In the genomic region with DNA sequence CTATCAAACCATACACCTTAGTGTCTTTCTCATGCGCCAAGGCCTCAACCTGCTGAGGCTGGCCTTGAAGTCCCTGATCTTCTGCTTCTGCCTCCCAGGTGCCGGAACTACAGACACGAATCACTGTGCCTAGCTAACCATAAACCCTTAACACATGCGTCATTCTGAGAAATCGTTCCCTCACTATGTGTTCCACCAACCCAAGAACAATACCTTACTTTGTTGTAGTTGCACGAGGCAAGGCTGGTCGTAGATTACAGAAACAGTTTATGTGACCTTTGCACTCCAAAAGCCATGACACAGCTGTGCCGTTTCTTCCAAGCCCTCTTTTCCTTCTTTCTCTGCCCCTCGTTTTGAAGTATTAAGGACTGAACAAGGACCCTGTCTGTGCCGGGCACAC, we compare ENCODE assay signal across 13 mouse cellular contexts. TPM values are rescaled to one million over a fixed set of nuclear protein-coding genes. Genes with fewer than 3 reads are reported as not detected.
DNase-seq lines count a peak whose midpoint lies in the region; ATAC-seq and TF ChIP-seq lines count a peak whose summit lies in the region.
"Had no signal": no experiment of that assay in that cellular context is flagged by ENCODE, and none has a peak within 500 bp of the region (broad histone marks: within the 10 kb centered on the region; RNA-seq: fewer than 3 reads in every experiment).

No protein-coding gene starts in this region.

- no peak for TF ChIP-seq CTCF in hindbrain, postnatal 0 days (IDR thresholded peaks at IDR 0.05; ENCODE audit: low read depth)

- peaks cover 83% of the 10 kb centered on the region for H3K79me2 ChIP-seq in macrophage (ENCODE audit: inconsistent target)

- no peak overlapping the region for H3K9ac ChIP-seq in hindbrain, postnatal 0 days (replicated peaks; ENCODE audit: low read length)
- H3K9ac ChIP-seq in forebrain, embryonic 16.5 days (replicated peaks; ENCODE audit: low read depth, low read length) = no peak overlapping the region
- H3K9ac ChIP-seq: embryonic facial prominence, embryonic 13.5 days; forebrain, postnatal 0 days; lung, embryonic 15.5 days; midbrain, embryonic 15.5 days had no signal

- peak; percentile 13 for DNase-seq in kidney, adult 18-20 months
- DNase-seq in kidney, postnatal 4 days = no peak
- peak; percentile 71 for DNase-seq in A20 (ENCODE audit: low read depth, low spot score)
- peak; percentile 19 for DNase-seq in embryo, embryonic 9.5 days (ENCODE audit: extremely low spot score)
- DNase-seq in hindbrain, postnatal 0 days (ENCODE audit: low spot score) = no peak
- DNase-seq: cerebellum, adult 18-20 months; forebrain, postnatal 0 days had no signal

- H3K4me2 ChIP-seq in hindbrain, postnatal 0 days (ENCODE audit: low read depth, low read length) = no peak overlapping the region
- no peak overlapping the region for H3K4me2 ChIP-seq in forebrain, embryonic 16.5 days (ENCODE audit: low read length)
- H3K4me2 ChIP-seq: embryonic facial prominence, embryonic 13.5 days; lung, embryonic 15.5 days; midbrain, embryonic 15.5 days had no signal

- H3K36me3 ChIP-seq in macrophage (ENCODE audit: inconsistent target) = peaks cover 16% of the 10 kb centered on the region
- H3K36me3 ChIP-seq in hindbrain, postnatal 0 days (ENCODE audit: insufficient read depth, low read length) = no peaks in the 10 kb centered on the region
- no peaks in the 10 kb centered on the region for H3K36me3 ChIP-seq in forebrain, embryonic 16.5 days (ENCODE audit: control insufficient read depth, insufficient read depth)
- H3K36me3 ChIP-seq: embryonic facial prominence, embryonic 13.5 days; lung, embryonic 15.5 days; midbrain, embryonic 15.5 days had no signal

- ATAC-seq in hindbrain, postnatal 0 days = no peak
- ATAC-seq in cerebellum, adult (ENCODE audit: insufficient number of reproducible peaks, low FRiP score, low TSS enrichment) = no peak
- no peak for ATAC-seq in forebrain, embryonic 16.5 days
- ATAC-seq: forebrain, postnatal 0 days; midbrain, embryonic 15.5 days had no signal

- H3K4me1 ChIP-seq in hindbrain, postnatal 0 days (ENCODE audit: insufficient read depth, low read length) = no peaks in the 10 kb centered on the region
- H3K4me1 ChIP-seq in forebrain, embryonic 16.5 days (replicated peaks; ENCODE audit: control insufficient read depth, insufficient read depth, low read length) = no peaks in the 10 kb centered on the region
- H3K4me1 ChIP-seq: embryonic facial prominence, embryonic 13.5 days; midbrain, embryonic 15.5 days had no signal

- WGBS in macrophage (ENCODE audit: missing documents) = 91% methylated on average over 10 of the region's 10 CpGs
- WGBS in hindbrain, postnatal 0 days = 72% methylated on average over 10 of the region's 10 CpGs
- WGBS in forebrain, embryonic 16.5 days = 69% methylated on average over 10 of the region's 10 CpGs

- H3K27me3 ChIP-seq in hindbrain, postnatal 0 days (ENCODE audit: insufficient read depth, low read length) = no peaks in the 10 kb centered on the region
- H3K27me3 ChIP-seq in forebrain, embryonic 16.5 days (replicated peaks; ENCODE audit: control insufficient read depth, insufficient read depth, low read length) = no peaks in the 10 kb centered on the region
- H3K27me3 ChIP-seq: embryonic facial prominence, embryonic 13.5 days; lung, embryonic 15.5 days; midbrain, embryonic 15.5 days had no signal

- H3K9me3 ChIP-seq in hindbrain, postnatal 0 days (ENCODE audit: low read length) = no peaks in the 10 kb centered on the region
- H3K9me3 ChIP-seq in forebrain, embryonic 16.5 days (ENCODE audit: control insufficient read depth, low read length) = no peaks in the 10 kb centered on the region
- H3K9me3 ChIP-seq: embryonic facial prominence, embryonic 13.5 days; lung, embryonic 15.5 days; midbrain, embryonic 15.5 days had no signal

- peak overlapping the region; percentile 94 for H3K27ac ChIP-seq in macrophage
- no peak overlapping the region for H3K27ac ChIP-seq in hindbrain, postnatal 0 days
- H3K27ac ChIP-seq in forebrain, embryonic 16.5 days (ENCODE audit: low read length) = no peak overlapping the region
- H3K27ac ChIP-seq: embryonic facial prominence, embryonic 13.5 days; lung, embryonic 15.5 days; midbrain, embryonic 15.5 days had no signal

- H3K4me3 ChIP-seq in macrophage (ENCODE audit: inconsistent target) = no peak overlapping the region
- no peak overlapping the region for H3K4me3 ChIP-seq in hindbrain, postnatal 0 days (ENCODE audit: low read length)
- no peak overlapping the region for H3K4me3 ChIP-seq in forebrain, embryonic 16.5 days (replicated peaks; ENCODE audit: low read length)
- H3K4me3 ChIP-seq: embryonic facial prominence, embryonic 13.5 days; lung, embryonic 15.5 days; midbrain, embryonic 15.5 days had no signal

RNA-seq across cellular contexts. Expression of a gene that starts 40.6 kb away (rescaled TPM):
- 100 to 1,000 TPM in 24 of 26 experiments, 10 to 100 TPM in 2; 88.3 to 515 (median 403) TPM for total RNA-seq in macrophage (2018; cell fraction: chromatin; rRNA removed)
- 100 to 1,000 TPM in 23 of 26 experiments, 10 to 100 TPM in 3; 69.6 to 129 (median 112) TPM for total RNA-seq in macrophage (2018; cell fraction: cytosol; rRNA removed)
- total RNA-seq in macrophage (2018; cell fraction: nucleus; rRNA removed) = 100 to 1,000 TPM in 24 of 26 experiments, 10 to 100 TPM in 2; 72.7 to 300 (median 200) TPM
- 77.8 to 173 TPM (median 90.5 TPM) in 3 replicates for polyA plus RNA-seq in macrophage (2018)
- 21.0 and 27.3 TPM in 2 replicates for total RNA-seq in hindbrain, postnatal 0 days (2014; rRNA removed)
- 50.2 and 51.9 TPM in 2 replicates for polyA plus RNA-seq in hindbrain, postnatal 0 days (2015; fragmentation: Nextera tagmentation; extraction: Ambion mirVana)
- polyA plus RNA-seq in forebrain, embryonic 16.5 days (2015; fragmentation: Nextera tagmentation; extraction: Ambion mirVana) = 58.1 and 58.2 TPM in 2 replicates

RNA-seq across cellular contexts. Expression of a gene that starts 44.6 kb away (rescaled TPM):
- 100 to 1,000 TPM in 1 of 26 experiments, 10 to 100 TPM in 25; 16.4 to 115 (median 53.8) TPM for total RNA-seq in macrophage (2018; cell fraction: chromatin; rRNA removed)
- total RNA-seq in macrophage (2018; cell fraction: cytosol; rRNA removed) = 10 to 100 TPM; 33.5 to 56.0 (median 44.2) TPM
- 10 to 100 TPM; 19.6 to 83.1 (median 39.0) TPM for total RNA-seq in macrophage (2018; cell fraction: nucleus; rRNA removed)
- polyA plus RNA-seq in macrophage (2018) = 50.8 to 76.9 TPM (median 59.2 TPM) in 3 replicates
- 83.4 and 99.7 TPM in 2 replicates for total RNA-seq in hindbrain, postnatal 0 days (2014; rRNA removed)
- polyA plus RNA-seq in hindbrain, postnatal 0 days (2015; fragmentation: Nextera tagmentation; extraction: Ambion mirVana) = 65.4 and 68.1 TPM in 2 replicates
- polyA plus RNA-seq in forebrain, embryonic 16.5 days (2015; fragmentation: Nextera tagmentation; extraction: Ambion mirVana) = 83.0 and 93.0 TPM in 2 replicates

Comparison
In these comparisons a context has a peak if more than half of its experiments do, and no peak if none do; other contexts are left out.
1. DNase-seq: peak in kidney, adult 18-20 months (single experiment), A20 (single experiment) and embryo, embryonic 9.5 days (single experiment); none in kidney, postnatal 4 days (0 of 2) and hindbrain, postnatal 0 days (single experiment).